Mouse (Mus musculus): ENCODE measurements at regions not wholly inside any gene's neighbourhood (a gene's known extent, or its start where the extent isn't known, plus 50 kb on each side); places are given as distances from the start of the nearest gene placed in this dataset.

- DNase-seq (ENCODE audit: low spot score in 2 of 2), result no peak
These were observed 269.3 kb upstream of the Erbb4 start for GRCm38 (mm10) chr1:69376923-69377706.

DNA sequence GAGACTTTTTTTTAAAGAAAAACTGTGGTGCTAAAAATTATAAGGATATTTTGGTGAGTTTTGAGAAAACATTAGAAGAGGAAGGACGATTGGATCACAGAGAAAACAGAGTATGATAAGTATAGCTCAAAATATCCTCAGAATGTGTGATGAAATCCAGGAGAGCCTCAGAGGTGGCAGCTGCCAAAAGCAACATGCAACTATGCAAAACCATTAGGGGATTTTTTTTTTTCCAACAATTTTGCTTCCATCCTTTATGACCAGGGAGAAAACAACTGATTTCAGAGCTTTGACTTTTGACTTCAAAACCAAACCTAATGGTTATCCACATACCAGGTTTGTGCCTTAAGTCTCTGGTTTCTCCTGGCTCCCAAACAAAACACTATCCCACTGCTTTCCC, 267.4 kb upstream of the Erbb4 start:
- DNase-seq (ENCODE audit: low spot score in 2 of 2), result no peak

DNA sequence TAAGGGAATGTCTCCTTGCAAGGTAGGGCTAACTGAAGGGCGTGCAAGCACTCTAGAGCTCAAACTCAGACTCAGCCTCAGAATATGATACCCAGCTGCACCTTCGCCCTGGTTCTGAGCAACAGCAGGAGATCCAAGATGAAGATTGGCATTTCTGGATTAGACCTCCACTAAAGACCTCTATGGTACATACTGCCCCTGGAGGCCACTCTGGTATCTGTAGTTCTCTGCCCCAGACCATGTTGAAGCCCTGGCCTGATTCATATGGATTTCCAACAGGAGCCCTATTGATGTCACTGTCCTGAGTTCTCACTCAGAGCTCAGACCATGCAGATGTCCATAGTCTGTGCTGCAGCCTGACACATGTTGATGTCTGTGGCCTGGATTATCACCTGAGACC, 262.2 kb upstream of the Erbb4 start:
- no peak for DNase-seq (ENCODE audit: low spot score in 2 of 2)

DNA sequence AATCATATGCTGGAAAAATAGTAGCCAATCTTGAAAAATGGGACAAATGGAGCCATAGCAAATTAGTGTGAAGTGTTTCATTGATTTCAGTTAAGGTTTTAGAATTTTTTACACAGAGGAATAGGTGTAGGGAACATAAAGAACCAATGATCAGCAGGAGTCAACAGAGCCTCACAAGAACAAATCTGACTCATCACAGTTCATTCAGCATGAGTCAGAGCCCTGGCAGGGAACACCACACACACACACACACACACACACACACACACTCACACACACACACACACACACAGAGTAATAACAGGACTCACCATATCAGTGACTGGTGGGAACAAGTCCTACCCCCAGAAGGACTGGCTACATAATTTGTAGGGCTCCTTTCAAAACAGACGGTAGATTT, 259.7 kb upstream of the Erbb4 start:
- no peak for DNase-seq (ENCODE audit: low spot score in 2 of 2)

- no peak for DNase-seq (ENCODE audit: low spot score in 2 of 2)
These were observed 256.2 kb upstream of the Erbb4 start for GRCm38 (mm10) chr1:69364069-69364468.

GRCm38 (mm10) chr1:69357548-69357947, 249.7 kb upstream of the Erbb4 start:
- no peak for DNase-seq (ENCODE audit: low spot score in 2 of 2)

DNA sequence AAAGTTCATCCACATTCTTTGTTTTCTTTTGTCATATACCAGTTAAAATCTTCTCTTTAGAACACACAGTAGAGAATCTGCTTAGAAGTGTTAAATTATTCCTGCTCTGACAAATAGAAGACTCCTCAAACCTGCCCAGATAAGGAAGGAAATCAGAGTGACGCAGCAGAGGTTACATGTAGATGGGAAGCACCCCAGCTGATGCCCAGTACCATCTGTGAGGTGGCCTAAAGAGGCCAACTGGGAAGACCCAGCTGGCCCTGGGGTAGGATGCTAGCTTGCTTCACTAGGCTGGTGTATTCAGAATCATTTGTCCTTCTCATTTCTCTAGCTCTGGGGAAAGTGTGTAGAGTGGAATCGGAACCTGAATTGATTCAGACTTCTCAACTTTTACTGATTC, 242.6 kb upstream of the Erbb4 start:
- no peak for DNase-seq (ENCODE audit: low spot score in 2 of 2)

DNA sequence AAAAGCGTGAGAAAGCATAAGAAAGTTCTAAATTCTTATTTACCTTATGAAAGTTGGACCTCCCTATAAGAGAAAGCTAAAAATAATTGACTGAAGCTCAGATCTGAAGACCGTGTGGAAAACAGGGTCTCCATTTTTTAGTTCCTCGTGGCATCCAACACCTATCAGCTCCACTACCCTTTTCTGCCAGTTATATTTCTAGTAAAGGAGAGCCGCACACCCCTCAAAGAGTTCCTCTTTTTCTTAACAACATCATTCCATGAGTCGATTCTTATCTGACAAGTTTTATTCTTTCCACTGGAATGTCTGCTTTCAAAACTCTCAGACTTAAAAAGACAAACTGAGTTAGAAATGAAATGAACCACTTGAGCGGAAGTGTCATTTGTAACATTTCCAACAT, 242.0 kb upstream of the Erbb4 start:
- no peak for DNase-seq (ENCODE audit: low spot score in 2 of 2)

DNA sequence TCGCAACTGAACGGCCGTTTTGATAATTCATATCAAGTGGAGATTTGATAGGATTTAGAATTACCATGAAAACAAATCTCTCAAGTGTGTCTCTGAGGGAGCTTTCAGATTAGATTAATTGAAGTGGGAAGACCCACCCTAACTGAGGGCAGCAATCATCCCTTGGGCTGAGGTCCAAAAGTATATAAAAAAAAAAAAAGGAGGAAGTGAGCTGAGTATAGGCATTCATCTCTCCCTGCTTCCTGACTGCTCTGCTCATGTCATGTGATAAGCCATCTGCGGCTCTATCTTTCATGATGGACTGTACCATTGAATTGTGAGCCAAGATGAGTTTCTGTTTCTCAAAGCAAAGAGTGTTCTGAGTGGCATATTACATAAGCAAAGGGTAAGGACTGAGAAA, 234.2 kb upstream of the Erbb4 start:
- DNase-seq (ENCODE audit: low spot score in 2 of 2), result no peak

GRCm38 (mm10) chr1:69340481-69340880, 232.6 kb upstream of the Erbb4 start:
- DNase-seq (ENCODE audit: low spot score in 2 of 2), result no peak

GRCm38 (mm10) chr1:69331418-69332254, 223.8 kb upstream of the Erbb4 start:
- DNase-seq (ENCODE audit: low spot score in 2 of 2), result no peak

- no peak for DNase-seq (ENCODE audit: low spot score in 2 of 2)
These were observed 221.5 kb upstream of the Erbb4 start for GRCm38 (mm10) chr1:69329399-69329798.

GRCm38 (mm10) chr1:69326711-69327110, 218.9 kb upstream of the Erbb4 start:
- DNase-seq (ENCODE audit: low spot score in 2 of 2), result no peak

DNA sequence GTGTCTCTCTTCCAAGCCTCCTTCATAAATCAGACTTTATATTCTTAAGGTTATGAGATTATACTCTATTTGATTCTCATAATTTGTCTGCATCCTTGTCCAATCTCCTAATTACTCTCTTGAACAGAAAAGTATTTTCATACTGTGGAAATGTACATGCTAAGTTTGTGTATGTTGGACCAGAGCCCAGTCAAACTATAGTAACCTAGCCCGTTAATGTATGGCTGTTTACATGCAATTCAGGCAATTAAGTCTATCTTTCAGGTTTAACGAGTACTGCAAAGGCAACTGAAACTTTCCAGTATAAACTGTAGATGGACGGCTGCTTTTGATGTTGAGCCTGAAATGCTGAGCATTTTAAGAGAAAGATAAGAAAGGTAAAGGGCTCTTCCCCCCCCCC, 211.7 kb upstream of the Erbb4 start:
- DNase-seq (ENCODE audit: low spot score in 2 of 2), result no peak

DNA sequence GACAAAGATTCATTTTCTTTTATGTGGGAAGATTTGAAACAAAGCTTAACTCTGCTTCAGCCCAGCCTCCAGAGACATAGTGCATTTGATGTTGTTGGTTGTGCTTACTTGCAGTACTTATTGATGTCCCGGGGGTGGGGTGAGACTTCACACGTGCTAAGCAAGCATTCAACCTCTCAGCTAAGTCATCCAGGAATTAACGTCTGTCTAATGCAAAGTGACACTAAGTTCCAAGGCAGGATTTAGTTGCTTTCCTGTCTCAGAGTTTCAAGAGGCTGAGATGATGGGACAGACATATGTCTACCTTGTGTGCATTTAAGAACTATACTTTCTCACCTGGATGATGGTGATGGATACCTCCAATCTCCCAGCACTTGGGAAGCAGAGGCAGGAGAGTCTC, 189.0 kb upstream of the Erbb4 start:
- no peak for DNase-seq (ENCODE audit: low spot score in 2 of 2)

DNA sequence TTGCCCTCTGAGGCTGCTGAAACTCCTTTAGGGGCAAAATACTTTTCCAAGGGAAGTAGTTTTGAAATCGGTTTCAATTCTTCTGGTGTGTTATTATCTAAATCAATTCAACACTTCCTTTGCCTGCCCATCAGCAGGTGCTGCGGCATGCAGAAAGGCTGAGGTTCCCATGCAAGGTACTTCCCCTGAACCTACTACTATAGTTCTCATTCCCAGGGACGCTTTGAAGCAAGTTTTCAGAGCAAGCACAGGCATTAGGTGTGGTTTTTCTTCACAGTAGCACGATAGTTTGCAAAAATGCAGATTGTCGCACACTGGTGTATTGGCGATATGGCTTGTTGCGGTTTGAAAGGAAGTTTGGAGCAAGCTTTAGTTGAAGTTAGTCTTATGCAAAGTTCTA, 183.5 kb upstream of the Erbb4 start:
- no peak for DNase-seq (ENCODE audit: low spot score in 2 of 2)

DNA sequence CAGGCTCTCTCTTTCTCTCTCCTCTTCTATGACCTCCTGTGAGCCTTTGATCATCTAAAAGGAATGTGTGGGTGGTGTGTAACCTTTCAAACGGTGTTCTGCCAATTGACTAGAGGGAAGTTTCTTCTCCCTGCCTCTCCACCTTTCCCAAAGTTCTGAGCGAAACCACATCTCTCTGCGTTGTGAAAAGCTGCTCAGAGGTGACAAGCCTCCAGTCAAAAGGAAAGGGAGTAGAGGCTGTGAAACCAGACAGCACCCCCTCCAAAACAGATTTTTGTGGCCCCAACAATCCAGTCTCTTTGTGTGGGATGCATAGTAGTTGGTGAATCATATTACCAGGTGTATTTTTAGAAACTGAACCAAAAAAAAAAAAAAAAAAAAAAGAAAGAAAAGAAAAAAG, 178.5 kb upstream of the Erbb4 start:
- DNase-seq (ENCODE audit: low spot score in 2 of 2), result no peak

GRCm38 (mm10) chr1:69277428-69277827, 169.6 kb upstream of the Erbb4 start:
- no peak for DNase-seq (ENCODE audit: low spot score in 2 of 2)

DNA sequence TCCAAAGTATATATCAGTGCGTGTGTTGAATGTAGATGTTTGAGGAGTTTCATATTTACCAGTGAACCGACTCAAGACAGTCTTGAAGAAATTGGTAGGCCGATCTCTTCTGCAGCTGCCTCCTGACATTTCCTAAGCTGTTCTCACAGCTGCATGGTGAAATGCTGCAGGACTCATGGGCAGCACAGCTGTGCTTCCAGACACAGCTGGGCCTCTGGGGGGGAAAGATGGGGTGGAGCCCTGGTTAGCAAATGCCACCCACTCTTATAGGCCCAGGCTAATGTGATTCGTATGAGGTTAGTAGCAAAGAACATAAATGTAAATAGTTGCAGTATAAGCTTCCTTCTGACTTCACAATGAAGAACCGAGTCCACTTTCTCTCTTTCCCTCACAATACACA, 139.8 kb upstream of the Erbb4 start:
- no peak for DNase-seq (ENCODE audit: low spot score in 2 of 2)

DNA sequence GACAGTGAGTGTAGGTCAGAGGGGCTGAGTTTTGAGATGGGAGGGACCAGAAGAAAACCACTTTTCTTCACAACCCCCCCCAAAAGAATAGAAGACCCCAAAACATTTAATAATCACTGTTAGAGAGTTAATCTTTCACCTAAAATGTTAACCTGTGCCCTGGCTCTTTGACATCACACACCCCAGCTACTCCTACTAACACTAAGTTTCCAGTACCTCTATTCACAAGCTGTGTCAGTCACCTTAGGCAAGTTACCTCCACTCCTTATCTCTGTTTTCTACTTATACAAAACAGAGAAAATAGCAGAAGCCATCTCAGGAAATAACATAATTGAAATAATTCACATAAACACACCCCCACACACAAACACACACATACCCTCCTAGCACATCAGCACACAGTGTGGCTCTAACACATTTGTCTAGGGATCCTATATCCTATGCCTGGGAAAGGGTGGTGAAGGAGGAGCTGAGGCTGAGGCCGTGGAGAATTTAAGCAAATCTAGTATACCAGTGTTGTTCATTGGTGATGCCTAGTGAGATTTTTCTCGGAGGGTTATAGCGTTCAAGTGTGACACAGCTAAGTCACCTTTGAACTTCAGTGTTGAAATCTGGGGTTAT, 134.5 kb upstream of the Erbb4 start:
- no peak for DNase-seq (ENCODE audit: low spot score in 2 of 2)

- peak; percentile 46 to 68 for DNase-seq (ENCODE audit: low spot score in 2 of 2)
These were observed 133.8 kb upstream of the Erbb4 start for GRCm38 (mm10) chr1:69241502-69242214.

DNA sequence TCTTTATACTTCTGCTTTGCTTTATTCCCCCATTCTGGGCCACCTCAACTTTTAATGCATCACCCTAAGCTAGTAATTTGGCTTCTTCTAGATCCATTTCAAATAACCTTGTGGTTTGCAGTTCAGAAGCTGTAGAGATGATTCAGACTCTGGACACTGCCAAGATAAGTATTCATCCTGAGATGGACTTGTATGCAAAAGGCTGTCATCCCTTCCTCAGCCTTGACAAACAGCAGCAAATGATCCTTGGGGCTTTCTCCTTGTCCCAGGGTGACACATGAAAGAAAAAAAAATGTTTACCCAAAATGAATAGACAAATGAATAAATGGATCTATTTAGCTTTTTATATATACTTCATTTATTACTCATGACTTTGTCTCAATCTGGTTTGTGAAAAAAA, 120.0 kb upstream of the Erbb4 start:
- no peak for DNase-seq (ENCODE audit: low spot score in 2 of 2)

Data from frontal cortex, postnatal 10 days (tissue).